Mouse (Mus musculus) limb, embryonic 15.5 days (tissue): ENCODE results near the gene Cenpi. TPM values are rescaled to one million over a fixed set of nuclear protein-coding genes. Genes with fewer than 3 reads are reported as not detected.
"Not testable (repeated sequence)": the region's sequence is repeated elsewhere in the genome, so short reads cannot be mapped to it uniquely, and the experiment has no call there.

ENCODE experiments used
- ATAC-seq: fragments of 200-750 bp; cut with Nextera tagmentation; 2 replicates; pipeline ENCODE4 v1.8.0; 2017; ENCODE audit warnings: low read depth, moderate TSS enrichment; ENCODE audit not compliant: insufficient number of reproducible peaks, low FRiP score, low TSS enrichment
- H3K27ac ChIP-seq: fragments of 300-500 bp; sonication (generic); 2 replicates; pipeline ENCODE4 v1.5.1; 2015; ENCODE audit warnings: moderate library complexity, mild to moderate bottlenecking, inconsistent platforms
- H3K27me3 ChIP-seq: fragments of 300-500 bp; sonication (generic); 2 replicates; pipeline ENCODE4 v1.6.1; 2015; ENCODE audit warnings: inconsistent platforms
- H3K36me3 ChIP-seq: fragments of 300-500 bp; sonication (generic); 2 replicates; pipeline ENCODE4 v1.6.1; 2015; ENCODE audit warnings: inconsistent platforms
- H3K4me1 ChIP-seq: fragments of 300-500 bp; sonication (generic); 2 replicates; pipeline ENCODE4 v1.6.1; 2015; ENCODE audit warnings: inconsistent platforms
- H3K4me2 ChIP-seq: fragments of 300-500 bp; sonication (generic); 2 replicates; pipeline ENCODE4 v1.6.1; 2015; ENCODE audit warnings: mild to moderate bottlenecking, inconsistent platforms
- H3K4me3 ChIP-seq: fragments of 300-500 bp; sonication (generic); 2 replicates; pipeline ENCODE4 v1.5.1; 2015; ENCODE audit warnings: mild to moderate bottlenecking, inconsistent platforms
- H3K9ac ChIP-seq: fragments of 300-500 bp; sonication (generic); 2 replicates; pipeline ENCODE4 v1.6.1; 2015; ENCODE audit warnings: inconsistent platforms
- H3K9me3 ChIP-seq: fragments of 300-500 bp; sonication (generic); 2 replicates; pipeline ENCODE4 v1.6.1; 2016; ENCODE audit warnings: inconsistent platforms
- WGBS: fragments of 180-500 bp; shearing (Covaris S2); methylation state at CpG from one replicate; pipeline ENCODE4 v1.1.7; 2015; 5-methylcytosine and 5-hydroxymethylcytosine counted together
- polyA plus RNA-seq: library from polyadenylated mRNA; unstranded; fragments of >200 nt; fragmentation: Nextera tagmentation; extraction: Ambion mirVana; gene quantifications from 2 replicates; pipeline ENCODE4 v1.2.1, GENCODE M21; 2015

The Cenpi gene
- polyA plus RNA-seq, 1 experiment from 2014 or later: 22.9 TPM

DNA sequence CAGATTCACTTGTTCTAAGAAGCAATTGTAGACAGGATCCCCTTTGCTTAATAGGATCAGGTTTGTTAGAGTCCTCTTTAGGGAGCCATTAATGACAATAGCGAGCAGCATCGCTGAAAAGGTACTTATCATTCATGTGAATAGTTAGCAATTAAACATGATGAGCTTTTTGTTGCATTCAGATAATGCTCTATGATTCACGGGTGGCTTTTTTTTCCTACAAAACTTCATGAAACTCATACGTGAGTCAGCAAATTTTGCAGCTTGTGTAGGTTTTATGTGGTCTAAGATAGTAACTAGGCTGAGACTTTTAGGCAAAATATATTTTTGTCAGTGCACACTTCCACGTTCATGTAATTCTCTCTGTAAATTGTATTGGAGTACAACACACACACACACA, 7.7 kb upstream of the Cenpi start:
- H3K4me2 ChIP-seq: no peak overlapping the region
- no peaks in the 10 kb centered on the region for H3K9me3 ChIP-seq
- H3K36me3 ChIP-seq: no peaks in the 10 kb centered on the region
- no peak overlapping the region for H3K27ac ChIP-seq
- H3K9ac ChIP-seq: no peak overlapping the region
- no peaks in the 10 kb centered on the region for H3K4me1 ChIP-seq
- H3K27me3 ChIP-seq: peaks cover 8% of the 10 kb centered on the region
- H3K4me3 ChIP-seq: no peak overlapping the region
- WGBS: 64% methylated on average over 5 of the region's 5 CpGs
- no peak for ATAC-seq

DNA sequence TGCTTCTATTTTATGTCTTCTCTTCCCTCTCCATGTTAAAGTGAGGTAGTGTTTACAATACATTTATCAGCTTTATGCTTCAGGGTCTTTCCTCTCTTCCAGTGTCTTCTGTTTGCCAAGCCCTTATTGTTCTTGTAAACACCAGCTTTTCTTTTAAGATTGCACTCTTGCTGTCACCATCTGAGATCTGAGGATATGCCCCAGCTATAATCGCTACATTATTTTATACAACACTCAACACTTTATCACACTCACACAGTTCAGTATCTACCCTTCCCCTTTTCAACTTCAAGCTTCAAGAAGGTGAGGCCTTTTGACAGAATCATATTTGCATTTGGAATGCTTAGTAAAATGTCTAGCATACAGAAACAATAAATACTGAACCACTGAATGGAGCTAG, 4.6 kb upstream of the Cenpi start:
- H3K4me2 ChIP-seq: no peak overlapping the region
- H3K36me3 ChIP-seq: no peaks in the 10 kb centered on the region
- no peak overlapping the region for H3K9ac ChIP-seq
- H3K9me3 ChIP-seq: no peaks in the 10 kb centered on the region
- H3K27ac ChIP-seq: no peak overlapping the region
- H3K4me1 ChIP-seq: no peaks in the 10 kb centered on the region
- 82% methylated on average over 1 of the region's 1 CpGs for WGBS
- H3K4me3 ChIP-seq: no peak overlapping the region
- no peaks in the 10 kb centered on the region; the same call in 1 of the 2 replicates for H3K27me3 ChIP-seq
- no peak for ATAC-seq

DNA sequence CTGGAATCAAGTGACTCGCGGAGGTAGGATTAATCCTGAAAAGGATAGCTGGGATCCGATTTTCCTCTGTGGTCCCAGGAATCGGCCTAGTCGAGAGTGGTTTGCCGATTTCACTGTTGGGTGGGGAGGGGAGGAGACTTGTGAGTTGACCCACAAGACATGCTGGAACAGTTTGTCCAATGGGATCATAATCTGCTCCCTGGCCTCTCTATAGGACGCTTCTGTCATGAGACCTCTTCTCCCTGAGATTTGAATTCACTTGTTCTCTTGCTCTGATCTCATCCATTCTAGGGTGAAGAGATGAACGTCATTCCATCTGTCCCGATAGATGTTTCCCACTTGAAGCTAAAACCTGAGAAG, 371 bp downstream of the Cenpi start:
- H3K4me2 ChIP-seq: peak overlapping the region; percentile 41
- H3K36me3 ChIP-seq: no peaks in the 10 kb centered on the region
- H3K4me1 ChIP-seq: no peaks in the 10 kb centered on the region
- peak overlapping the region; percentile 46 for H3K4me3 ChIP-seq
- H3K27me3 ChIP-seq: no peaks in the 10 kb centered on the region
- ATAC-seq: peak; percentile 44; the same call in 1 of the 2 replicates
- no peak overlapping the region for H3K27ac ChIP-seq
- no peaks in the 10 kb centered on the region for H3K9me3 ChIP-seq
- 0 out of 2 replicates have a peak overlapping the region, but pooled peaks have one; percentile 23 for H3K9ac ChIP-seq
- 23% methylated on average over 9 of the region's 9 CpGs for WGBS

DNA sequence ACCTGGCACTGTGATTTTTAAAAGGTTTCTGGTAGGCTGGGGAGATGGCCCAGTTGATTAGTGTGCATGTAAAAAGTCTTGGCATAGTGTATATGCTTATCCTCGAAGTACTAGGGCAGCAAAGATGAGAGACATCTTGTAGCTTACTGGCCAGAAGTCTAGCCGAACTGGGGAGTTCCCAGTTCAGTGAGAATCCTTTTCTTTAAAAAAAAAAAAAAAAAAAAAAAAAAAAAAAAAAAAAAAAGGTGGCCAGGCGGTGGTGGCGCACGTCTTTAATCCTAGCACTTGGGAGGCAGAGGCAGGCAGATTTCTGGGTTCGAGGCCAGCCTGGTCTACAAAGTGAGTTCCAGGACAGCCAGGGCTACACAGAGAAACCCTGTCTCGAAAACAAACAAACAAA, 3.3 kb downstream of the Cenpi start:
- not testable (repeated sequence) for H3K9ac ChIP-seq, H3K4me3 ChIP-seq, H3K4me1 ChIP-seq, ATAC-seq, H3K27me3 ChIP-seq, H3K27ac ChIP-seq, H3K9me3 ChIP-seq, H3K4me2 ChIP-seq, H3K36me3 ChIP-seq
- WGBS: 87% methylated on average over 7 of the region's 7 CpGs

DNA sequence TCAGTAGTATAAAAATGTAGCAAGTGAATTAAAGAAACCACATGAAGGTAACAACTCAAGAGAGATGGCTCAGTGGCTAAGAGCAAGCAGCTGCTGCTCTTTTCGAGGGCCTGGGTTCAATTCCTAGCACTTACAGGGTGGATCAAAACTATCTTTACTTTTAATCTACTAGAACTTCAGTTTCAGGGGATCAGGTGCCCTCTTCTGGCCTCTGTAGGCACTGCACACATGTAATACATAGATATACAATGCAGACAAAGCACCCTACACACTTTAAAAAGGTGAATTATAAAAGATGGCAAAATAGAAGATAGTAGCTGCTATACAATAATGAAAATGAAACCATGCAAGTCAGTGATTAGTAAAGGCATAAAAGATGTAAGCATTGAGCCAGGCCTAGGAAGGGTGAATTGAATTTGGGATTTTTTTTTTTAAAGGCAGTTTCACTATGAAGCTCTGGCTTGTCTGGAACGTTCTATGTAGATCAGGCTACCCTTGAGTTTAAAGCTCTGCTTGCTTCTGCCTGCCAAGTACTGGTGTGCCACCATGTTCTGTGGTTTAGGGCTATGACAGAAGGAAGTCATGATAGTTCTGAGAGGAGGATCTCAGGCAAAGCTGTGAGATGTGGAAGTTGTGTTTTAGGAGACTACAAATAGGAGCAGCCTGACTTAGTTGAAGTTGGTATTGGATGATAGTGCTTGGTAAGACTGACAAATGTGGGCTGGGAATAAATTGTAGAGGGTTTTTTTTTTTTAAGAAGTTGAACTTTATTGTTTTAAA, 11.5 kb downstream of the Cenpi start:
- Histone ChIP-seq H3K9me3 (no peaks in the 10 kb centered on the region), H3K4me3 (no peak overlapping the region), H3K4me1 (no peaks in the 10 kb centered on the region), H3K9ac (no peak overlapping the region), H3K27me3 (no peaks in the 10 kb centered on the region), H3K4me2 (no peak overlapping the region), H3K27ac (no peak overlapping the region), H3K36me3 (no peaks in the 10 kb centered on the region)
- 86% methylated on average over 2 of the region's 2 CpGs for WGBS
- ATAC-seq: no peak

DNA sequence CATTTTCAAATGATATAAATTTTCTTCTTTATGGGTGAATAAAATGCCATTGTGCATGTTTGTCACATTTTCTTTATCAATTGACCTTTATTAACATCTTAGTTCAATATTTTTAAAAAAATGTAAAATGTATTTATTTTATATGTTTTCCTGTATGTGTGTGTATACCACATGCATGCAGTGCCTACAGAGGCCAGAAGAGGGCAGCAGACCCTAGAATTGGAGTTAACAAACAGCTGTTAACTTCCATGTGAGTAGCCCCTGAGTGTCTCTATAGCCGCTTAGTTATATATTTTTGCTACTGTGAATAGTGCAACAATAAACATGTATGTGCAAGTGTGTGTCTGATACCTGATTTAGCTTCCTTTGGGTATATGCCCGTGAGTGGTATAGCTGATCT, 25.4 kb downstream of the Cenpi start:
- no peak overlapping the region for H3K27ac ChIP-seq
- no peak for ATAC-seq
- H3K9ac ChIP-seq: no peak overlapping the region
- no peaks in the 10 kb centered on the region for H3K9me3 ChIP-seq
- no peak overlapping the region for H3K4me3 ChIP-seq
- H3K36me3 ChIP-seq: peaks cover 3% of the 10 kb centered on the region; the same call in 1 of the 2 replicates
- no peak overlapping the region for H3K4me2 ChIP-seq
- 99% methylated on average over 2 of the region's 2 CpGs for WGBS
- H3K27me3 ChIP-seq: no peaks in the 10 kb centered on the region
- no peaks in the 10 kb centered on the region for H3K4me1 ChIP-seq

DNA sequence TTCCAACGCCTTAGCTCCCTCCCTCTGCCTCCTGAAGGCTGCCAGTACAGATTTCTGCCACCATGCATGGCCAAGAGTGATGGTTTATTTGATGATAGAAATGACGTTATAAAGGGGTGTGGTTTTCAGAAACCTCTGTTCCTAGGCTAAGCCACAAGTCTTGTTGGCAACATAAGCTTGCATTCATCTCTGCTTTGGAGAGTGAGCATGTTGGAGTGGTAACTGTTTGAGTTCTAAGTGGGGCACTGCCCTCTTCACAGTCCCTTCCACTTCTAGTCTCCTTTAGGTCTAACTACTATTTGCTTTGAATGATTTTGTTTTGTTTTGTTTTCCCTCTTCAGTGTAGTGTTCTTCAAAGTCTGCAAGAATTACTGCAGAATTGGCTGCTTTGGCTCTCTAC, 34.9 kb downstream of the Cenpi start:
- 82% methylated on average over 2 of the region's 2 CpGs for WGBS
- H3K27me3 ChIP-seq: no peaks in the 10 kb centered on the region; the same call in 1 of the 2 replicates
- no peak overlapping the region for H3K4me2 ChIP-seq
- no peaks in the 10 kb centered on the region for H3K4me1 ChIP-seq
- ATAC-seq: no peak
- H3K36me3 ChIP-seq: no peaks in the 10 kb centered on the region
- no peaks in the 10 kb centered on the region for H3K9me3 ChIP-seq
- H3K4me3 ChIP-seq: no peak overlapping the region
- H3K27ac ChIP-seq: no peak overlapping the region
- no peak overlapping the region for H3K9ac ChIP-seq

DNA sequence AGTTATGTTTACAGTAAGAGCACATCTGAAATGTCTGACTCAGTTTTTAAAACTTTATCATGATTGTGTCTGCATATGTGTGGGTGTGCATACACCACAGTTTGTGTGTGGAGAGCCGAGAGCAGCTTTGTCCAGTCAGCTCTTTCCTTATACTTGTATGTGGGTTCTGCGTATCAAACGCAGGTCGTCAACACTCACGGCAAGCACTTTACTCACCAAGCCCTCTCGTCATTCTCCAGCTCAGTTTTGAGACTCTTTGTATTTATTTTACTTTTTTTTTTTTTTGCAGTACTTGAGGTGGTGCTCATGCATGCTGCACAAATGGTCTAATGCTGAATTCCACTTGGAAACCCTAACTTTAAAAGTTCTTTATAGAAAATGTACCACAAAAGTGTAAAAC, 42.3 kb downstream of the Cenpi start:
- H3K9me3 ChIP-seq: no peaks in the 10 kb centered on the region
- 93% methylated on average over 6 of the region's 6 CpGs for WGBS
- ATAC-seq: no peak

DNA sequence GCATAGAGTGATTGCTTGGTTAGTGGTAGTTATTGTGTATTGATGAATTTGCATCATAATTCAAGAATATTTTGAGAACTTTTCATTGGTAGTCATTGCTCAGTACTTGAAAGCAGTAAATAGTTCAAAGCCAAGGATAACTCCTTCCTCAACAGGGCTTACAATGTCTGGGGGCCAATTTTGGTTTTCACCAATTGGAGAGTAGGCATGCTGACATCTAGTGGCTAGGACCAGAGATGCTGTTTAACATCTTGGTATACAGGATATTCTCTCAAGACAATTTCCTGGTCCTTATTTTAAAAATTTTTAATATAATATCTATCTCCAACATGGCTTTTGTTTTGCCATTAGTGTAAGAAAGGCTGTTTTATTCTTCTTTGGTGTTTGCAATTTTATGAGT, 46.0 kb downstream of the Cenpi start:
- H3K9me3 ChIP-seq: no peaks in the 10 kb centered on the region
- no peaks in the 10 kb centered on the region for H3K27me3 ChIP-seq
- ATAC-seq: no peak
- no peaks in the 10 kb centered on the region for H3K36me3 ChIP-seq
- H3K27ac ChIP-seq: no peak overlapping the region
- no peak overlapping the region for H3K4me2 ChIP-seq
- H3K4me1 ChIP-seq: no peaks in the 10 kb centered on the region
- H3K9ac ChIP-seq: no peak overlapping the region
- H3K4me3 ChIP-seq: no peak overlapping the region

More for the DNA sequence above, 42.3 kb downstream of the Cenpi start:
- Histone ChIP-seq H3K4me2 (no peak overlapping the region), H3K9ac (no peak overlapping the region), H3K27me3 (no peaks in the 10 kb centered on the region), H3K4me3 (no peak overlapping the region), H3K36me3 (no peaks in the 10 kb centered on the region), H3K27ac (no peak overlapping the region), H3K4me1 (no peaks in the 10 kb centered on the region)

DNA sequence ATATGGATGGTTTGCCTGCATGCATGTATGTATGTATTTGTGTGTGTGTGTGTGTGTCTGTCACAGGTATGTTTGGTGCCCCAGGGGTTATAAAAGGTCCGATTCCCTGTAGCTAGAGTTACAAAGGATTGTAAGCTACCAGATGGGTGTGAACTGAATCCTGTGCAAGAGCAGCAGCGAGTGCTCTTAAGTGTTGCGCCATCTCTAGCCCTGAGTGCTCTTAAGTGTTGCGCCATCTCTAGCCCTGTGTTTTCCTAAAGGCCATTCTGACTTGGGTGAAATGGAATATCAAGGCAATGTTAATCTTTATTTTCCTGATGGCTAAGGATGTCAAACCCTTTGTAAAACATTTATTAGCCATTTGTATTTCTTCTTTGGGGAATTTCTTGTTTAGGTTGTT, 51.5 kb downstream of the Cenpi start:
- Histone ChIP-seq H3K4me1 (no peaks in the 10 kb centered on the region), H3K4me2 (no peak overlapping the region), H3K4me3 (no peak overlapping the region), H3K9me3 (no peaks in the 10 kb centered on the region), H3K27me3 (no peaks in the 10 kb centered on the region), H3K36me3 (0 out of 2 replicates have a peak, but pooled peaks cover 3% of the 10 kb centered on the region), H3K9ac (no peak overlapping the region), H3K27ac (no peak overlapping the region)
- ATAC-seq: no peak
- WGBS: 76% methylated on average over 4 of the region's 4 CpGs

DNA sequence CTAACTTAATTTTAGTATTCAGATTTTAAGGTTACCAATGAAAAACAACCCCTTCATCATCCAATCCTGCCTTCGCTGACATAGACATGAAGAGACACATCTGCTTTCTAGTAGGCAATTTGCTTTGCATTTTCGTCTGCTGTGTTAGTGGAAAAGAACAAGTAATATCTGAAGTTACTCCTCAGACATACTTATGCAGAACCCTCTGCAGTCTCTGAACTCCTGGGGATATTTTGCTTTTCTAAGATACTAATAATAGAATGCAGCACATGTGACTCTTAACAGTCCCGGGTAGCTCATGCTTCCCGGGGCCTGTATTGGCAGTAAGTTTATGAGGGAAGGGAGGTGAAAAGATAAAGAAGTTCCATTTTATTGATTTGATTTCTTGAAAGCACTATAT, 54.3 kb downstream of the Cenpi start:
- no peak overlapping the region for H3K9ac ChIP-seq
- H3K4me1 ChIP-seq: no peaks in the 10 kb centered on the region
- 87% methylated on average over 4 of the region's 4 CpGs for WGBS
- ATAC-seq: no peak
- H3K36me3 ChIP-seq: 0 out of 2 replicates have a peak, but pooled peaks cover 3% of the 10 kb centered on the region
- no peak overlapping the region for H3K4me3 ChIP-seq
- no peak overlapping the region for H3K27ac ChIP-seq
- H3K4me2 ChIP-seq: no peak overlapping the region
- H3K9me3 ChIP-seq: no peaks in the 10 kb centered on the region
- no peaks in the 10 kb centered on the region for H3K27me3 ChIP-seq

DNA sequence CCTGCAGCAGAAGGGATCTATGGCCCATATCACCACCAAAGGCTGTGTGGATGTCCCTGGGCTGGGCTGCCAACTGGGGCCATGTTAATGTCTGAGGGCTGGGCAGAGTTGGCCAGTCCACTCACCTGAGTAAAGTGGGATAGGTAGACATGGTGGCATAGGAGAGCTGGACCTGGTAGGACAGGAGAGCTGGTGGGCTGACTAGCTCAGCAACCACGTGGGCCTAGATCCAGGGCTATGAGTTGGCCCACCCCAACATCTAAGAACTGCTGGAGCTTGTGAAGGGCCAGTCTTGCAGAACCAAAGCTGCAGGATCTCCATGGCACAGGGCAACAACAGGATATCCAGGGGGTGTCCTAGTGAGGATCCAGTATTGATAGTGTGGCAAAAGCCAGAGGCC, 57.5 kb downstream of the Cenpi start:
- Histone ChIP-seq H3K27me3 (no peaks in the 10 kb centered on the region), H3K4me1 (no peaks in the 10 kb centered on the region), H3K36me3 (0 out of 2 replicates have a peak, but pooled peaks cover 3% of the 10 kb centered on the region), H3K9ac (no peak overlapping the region), H3K27ac (no peak overlapping the region), H3K9me3 (no peaks in the 10 kb centered on the region), H3K4me2 (no peak overlapping the region), H3K4me3 (no peak overlapping the region)
- ATAC-seq: no peak
- WGBS: 71% methylated on average over 1 of the region's 1 CpGs

DNA sequence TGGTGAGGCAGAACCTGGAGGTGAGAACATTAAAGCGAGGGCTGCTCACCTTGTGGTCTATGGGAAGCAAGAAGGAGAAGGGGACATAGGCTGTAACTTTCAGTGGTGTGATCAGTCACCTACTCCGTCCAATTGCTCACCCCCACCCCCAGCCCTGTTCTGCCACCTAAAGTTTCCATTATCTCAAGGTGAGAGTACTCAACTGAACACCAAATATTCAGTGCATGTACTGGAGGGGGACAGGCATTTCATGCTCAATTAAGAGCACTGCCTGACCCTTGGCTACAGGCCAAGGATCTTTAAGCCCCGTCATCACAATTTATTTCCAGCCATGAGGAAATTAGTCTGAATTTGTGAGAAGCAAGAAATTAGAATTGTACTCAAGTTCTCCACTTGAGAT, 58.7 kb downstream of the Cenpi start:
- Histone ChIP-seq H3K27ac (no peak overlapping the region), H3K27me3 (no peaks in the 10 kb centered on the region), H3K9ac (no peak overlapping the region), H3K9me3 (no peaks in the 10 kb centered on the region), H3K4me3 (no peak overlapping the region), H3K4me2 (no peak overlapping the region), H3K4me1 (no peaks in the 10 kb centered on the region), H3K36me3 (0 out of 2 replicates have a peak, but pooled peaks cover 3% of the 10 kb centered on the region)
- no peak for ATAC-seq
- WGBS: 67% methylated on average over 3 of the region's 3 CpGs
